Mouse (Mus musculus): ENCODE measurements around the gene Gm27021.

GRCm38 (mm10) chr8:120607460-120607859, 60.4 kb downstream of the Gm27021 start:
- TF ChIP-seq EP300 (IDR thresholded peaks at IDR 0.05; ENCODE audit: insufficient read depth, low read depth, low read length) (no peak), CTCF (IDR thresholded peaks at IDR 0.05) (no peak), POLR2A (IDR thresholded peaks at IDR 0.05; ENCODE audit: insufficient read depth, low read depth, low read length) (no peak)

Data from heart, adult 2 months (tissue).